Mouse (Mus musculus) myocyte (in vitro differentiated cells): ENCODE measurements at regions not wholly inside any gene's neighbourhood (a gene's known extent, or its start where the extent isn't known, plus 50 kb on each side); places are given as distances from the start of the nearest gene placed in this dataset.

Experiments
- H3K27me3 ChIP-seq: one replicate; pipeline ENCODE4 v1.6.1; 2011; ENCODE audit not compliant: control insufficient read depth, insufficient read depth, insufficient read length
- H3K36me3 ChIP-seq: one replicate; pipeline ENCODE4 v1.6.1; 2011; ENCODE audit not compliant: control insufficient read depth, insufficient read depth
- H3K4me2 ChIP-seq: one replicate; pipeline ENCODE4 v1.6.1; 2011; ENCODE audit warnings: low read depth, control low read depth
- H3K4me3 ChIP-seq: one replicate; pipeline ENCODE4 v1.5.1; 2011; ENCODE audit warnings: mild to moderate bottlenecking, control low read depth, moderate library complexity
- H3K79me2 ChIP-seq: one replicate; pipeline ENCODE4 v1.6.1; 2011; ENCODE audit not compliant: control insufficient read depth, insufficient read depth
- H3ac ChIP-seq: one replicate; pipeline ENCODE4 v1.6.1; 2011; ENCODE audit not compliant: control insufficient read depth, insufficient read length
- CEBPB ChIP-seq: IDR thresholded peaks from 2 replicates; pipeline ENCODE4 v1.6.1; 2011; ENCODE audit warnings: mild to moderate bottlenecking, moderate library complexity; ENCODE audit not compliant: poor library complexity, insufficient read depth, severe bottlenecking
- E2F4 ChIP-seq: IDR thresholded peaks from one replicate; pipeline ENCODE4 v1.6.1; 2011; ENCODE audit warnings: mild to moderate bottlenecking, control low read depth, moderate library complexity; ENCODE audit not compliant: insufficient read depth
- MAX ChIP-seq: IDR thresholded peaks from one replicate; pipeline ENCODE4 v1.6.1; 2011; ENCODE audit warnings: low read depth, mild to moderate bottlenecking, control low read depth
- MYOD1 ChIP-seq, 3 experiments: IDR thresholded peaks; one replicate each; pipeline ENCODE4 v1.6.1; 2011; ENCODE audit warnings: control low read depth in 2 of 3, low read depth in 2 of 3, mild to moderate bottlenecking in 2 of 3, moderate library complexity in 1 of 3; ENCODE audit not compliant: insufficient read length in 2 of 3, control insufficient read depth in 1 of 3
- MYOG ChIP-seq, 3 experiments: IDR thresholded peaks; one replicate each; pipeline ENCODE4 v1.6.1; 2011; ENCODE audit warnings: control low read depth in 2 of 3, low read depth in 2 of 3, mild to moderate bottlenecking in 2 of 3; ENCODE audit not compliant: insufficient read length in 2 of 3, control insufficient read depth in 1 of 3, insufficient read depth in 1 of 3
- POLR2A ChIP-seq: IDR thresholded peaks from one replicate; pipeline ENCODE4 v1.6.1; 2011; ENCODE audit warnings: low read depth, mild to moderate bottlenecking, control low read depth, moderate library complexity; ENCODE audit not compliant: insufficient read length
- POLR2AphosphoS2 ChIP-seq: IDR thresholded peaks from one replicate; pipeline ENCODE4 v1.6.1; 2011; ENCODE audit warnings: low read depth, control low read depth; ENCODE audit not compliant: insufficient read length
- REST ChIP-seq: IDR thresholded peaks from one replicate; pipeline ENCODE4 v1.6.1; 2011; ENCODE audit warnings: mild to moderate bottlenecking, control low read depth, moderate library complexity; ENCODE audit not compliant: insufficient read depth, insufficient read length
- SRF ChIP-seq: IDR thresholded peaks from one replicate; pipeline ENCODE4 v1.6.1; 2011; ENCODE audit warnings: low read depth; ENCODE audit not compliant: control insufficient read depth, insufficient read length
- TCF12 ChIP-seq: IDR thresholded peaks from one replicate; pipeline ENCODE4 v1.6.1; 2011; ENCODE audit warnings: mild to moderate bottlenecking, control low read depth; ENCODE audit not compliant: poor library complexity, insufficient read depth, severe bottlenecking
- TCF3 ChIP-seq: IDR thresholded peaks from one replicate; pipeline ENCODE4 v1.6.1; 2011; ENCODE audit warnings: low read depth, control low read depth; ENCODE audit not compliant: insufficient read length
- USF1 ChIP-seq: IDR thresholded peaks from one replicate; pipeline ENCODE4 v1.6.1; 2011; ENCODE audit warnings: low read depth, mild to moderate bottlenecking, control low read depth, moderate library complexity

DNA sequence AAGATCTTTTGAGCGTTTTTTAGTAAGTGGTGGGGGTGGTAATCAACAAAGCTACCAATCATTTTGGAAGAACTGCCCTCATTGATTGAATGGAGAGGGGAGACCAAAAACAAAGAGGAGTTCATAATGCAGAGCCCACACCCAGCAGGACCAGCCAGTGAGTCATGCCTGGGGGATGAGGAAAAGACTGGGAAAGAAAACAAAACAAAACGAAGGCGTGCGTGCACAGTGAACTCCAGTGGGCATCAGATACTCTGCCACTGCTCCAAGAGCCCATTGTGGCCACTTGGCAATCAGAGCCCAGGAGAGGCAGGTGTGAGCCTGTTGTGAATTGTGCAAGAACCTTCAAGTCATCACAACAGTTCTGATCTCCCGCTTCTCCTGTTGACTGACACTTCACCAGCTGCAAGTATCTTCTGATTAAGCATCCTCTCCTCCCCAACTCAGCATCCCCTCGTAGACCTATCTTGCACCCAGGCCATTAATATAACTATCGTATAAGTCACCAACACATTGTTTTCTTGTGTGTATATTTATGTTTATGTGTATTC is 351.1 kb upstream of the Trib2 start:
- peak overlapping the region; percentile 49 for H3K4me2 ChIP-seq
- no peak overlapping the region for H3K4me3 ChIP-seq
- H3K36me3 ChIP-seq = no peaks in the 10 kb centered on the region
- TF ChIP-seq MYOD1 (IDR thresholded peaks at IDR 0.05; ENCODE audit: control insufficient read depth in 1 of 3, insufficient read length in 2 of 3, low read depth in 2 of 3) = peak in 1 of 3 experiments; percentile 13
- TF ChIP-seq CEBPB = no peak
- H3ac ChIP-seq = no peak overlapping the region
- no peaks in the 10 kb centered on the region for H3K79me2 ChIP-seq
- no peaks in the 10 kb centered on the region for H3K27me3 ChIP-seq

DNA sequence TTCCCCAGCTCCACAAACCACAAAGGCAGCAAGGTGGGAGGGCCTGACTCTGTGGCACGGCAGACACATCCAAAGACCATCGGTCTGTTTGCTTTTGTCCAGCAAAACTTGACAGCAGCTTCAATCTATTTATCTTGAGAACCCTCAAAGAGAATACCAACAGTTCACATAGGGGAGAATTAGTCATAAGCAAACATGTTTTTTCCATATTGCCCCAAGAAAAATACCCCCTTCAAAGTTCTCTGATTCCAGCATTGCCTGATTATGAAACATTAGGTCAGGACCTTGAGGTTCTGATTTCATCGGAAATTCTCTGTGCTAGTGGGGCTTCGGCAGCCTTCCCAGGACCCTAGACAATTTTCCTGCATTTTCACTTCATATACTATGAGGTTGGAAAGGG is 348.4 kb upstream of the Trib2 start:
- no peak overlapping the region for H3K4me2 ChIP-seq
- no peak overlapping the region for H3K4me3 ChIP-seq
- TF ChIP-seq CEBPB = no peak
- H3K27me3 ChIP-seq = no peaks in the 10 kb centered on the region
- no peak overlapping the region for H3ac ChIP-seq
- no peaks in the 10 kb centered on the region for H3K79me2 ChIP-seq
- H3K36me3 ChIP-seq = no peaks in the 10 kb centered on the region

DNA sequence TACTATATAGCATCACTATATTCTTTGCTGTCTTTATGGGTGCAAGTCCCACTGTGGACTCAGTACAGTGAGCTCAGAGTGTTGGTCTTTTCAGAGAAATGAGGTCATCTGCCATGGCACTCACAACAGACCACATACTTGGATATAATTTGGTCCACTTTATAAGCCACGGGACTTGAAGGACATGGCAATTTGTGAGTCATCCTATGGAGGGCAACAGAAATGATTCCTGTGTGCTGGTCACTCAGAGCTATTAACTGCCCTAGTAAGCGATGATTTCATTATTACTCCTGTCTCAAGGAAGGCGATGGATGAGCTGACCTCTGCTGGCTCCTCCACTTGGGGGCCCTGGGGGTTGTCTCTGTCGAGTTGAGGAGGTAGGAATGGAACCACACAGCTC is 345.2 kb upstream of the Trib2 start:
- Histone ChIP-seq H3K4me3 (no peak overlapping the region), H3K79me2 (no peaks in the 10 kb centered on the region), H3K27me3 (no peaks in the 10 kb centered on the region), H3ac (no peak overlapping the region), H3K4me2 (no peak overlapping the region), H3K36me3 (no peaks in the 10 kb centered on the region)
- TF ChIP-seq POLR2AphosphoS2 = no peak
- no peak for TF ChIP-seq E2F4
- TF ChIP-seq SRF = no peak
- no peak for TF ChIP-seq POLR2A
- TF ChIP-seq USF1 = no peak
- TF ChIP-seq MYOG (IDR thresholded peaks at IDR 0.05; ENCODE audit: control insufficient read depth in 1 of 3, insufficient read depth in 1 of 3, insufficient read length in 2 of 3, low read depth in 2 of 3) = no peak
- no peak for TF ChIP-seq MYOD1 (IDR thresholded peaks at IDR 0.05; ENCODE audit: control insufficient read depth in 1 of 3, insufficient read length in 2 of 3, low read depth in 2 of 3)
- no peak for TF ChIP-seq REST
- TF ChIP-seq TCF12 = no peak
- TF ChIP-seq TCF3 = no peak
- no peak for TF ChIP-seq CEBPB
- TF ChIP-seq MAX = no peak

DNA sequence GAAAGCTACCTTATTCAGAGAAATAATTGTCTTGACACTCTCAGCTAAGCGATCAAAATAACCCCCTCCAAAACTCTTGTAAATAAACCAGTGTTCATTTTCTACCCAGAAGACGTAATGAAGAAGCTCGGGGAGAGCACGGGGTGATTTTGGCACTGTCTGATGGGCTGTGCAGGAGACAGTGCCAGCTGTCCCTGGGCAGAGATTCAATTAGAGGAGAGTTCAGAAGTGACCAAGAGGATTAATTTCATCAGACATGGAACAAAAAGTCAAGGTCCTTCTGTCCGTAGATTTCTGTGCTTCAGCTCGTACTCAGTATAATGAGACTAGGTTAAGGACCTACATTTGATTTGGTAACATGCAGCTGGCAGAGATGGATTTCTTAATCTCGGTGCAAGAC is 341.2 kb upstream of the Trib2 start:
- Histone ChIP-seq H3K27me3 (no peaks in the 10 kb centered on the region), H3K79me2 (no peaks in the 10 kb centered on the region), H3K36me3 (no peaks in the 10 kb centered on the region), H3K4me2 (no peak overlapping the region), H3ac (no peak overlapping the region), H3K4me3 (no peak overlapping the region)
- TF ChIP-seq TCF3 = no peak
- no peak for TF ChIP-seq TCF12
- no peak for TF ChIP-seq SRF
- TF ChIP-seq CEBPB = no peak
- no peak for TF ChIP-seq REST
- TF ChIP-seq MYOD1 (IDR thresholded peaks at IDR 0.05; ENCODE audit: control insufficient read depth in 1 of 3, insufficient read length in 2 of 3, low read depth in 2 of 3) = no peak
- TF ChIP-seq E2F4 = no peak
- TF ChIP-seq USF1 = no peak
- no peak for TF ChIP-seq MAX
- no peak for TF ChIP-seq MYOG (IDR thresholded peaks at IDR 0.05; ENCODE audit: control insufficient read depth in 1 of 3, insufficient read depth in 1 of 3, insufficient read length in 2 of 3, low read depth in 2 of 3)
- TF ChIP-seq POLR2AphosphoS2 = no peak
- TF ChIP-seq POLR2A = no peak

DNA sequence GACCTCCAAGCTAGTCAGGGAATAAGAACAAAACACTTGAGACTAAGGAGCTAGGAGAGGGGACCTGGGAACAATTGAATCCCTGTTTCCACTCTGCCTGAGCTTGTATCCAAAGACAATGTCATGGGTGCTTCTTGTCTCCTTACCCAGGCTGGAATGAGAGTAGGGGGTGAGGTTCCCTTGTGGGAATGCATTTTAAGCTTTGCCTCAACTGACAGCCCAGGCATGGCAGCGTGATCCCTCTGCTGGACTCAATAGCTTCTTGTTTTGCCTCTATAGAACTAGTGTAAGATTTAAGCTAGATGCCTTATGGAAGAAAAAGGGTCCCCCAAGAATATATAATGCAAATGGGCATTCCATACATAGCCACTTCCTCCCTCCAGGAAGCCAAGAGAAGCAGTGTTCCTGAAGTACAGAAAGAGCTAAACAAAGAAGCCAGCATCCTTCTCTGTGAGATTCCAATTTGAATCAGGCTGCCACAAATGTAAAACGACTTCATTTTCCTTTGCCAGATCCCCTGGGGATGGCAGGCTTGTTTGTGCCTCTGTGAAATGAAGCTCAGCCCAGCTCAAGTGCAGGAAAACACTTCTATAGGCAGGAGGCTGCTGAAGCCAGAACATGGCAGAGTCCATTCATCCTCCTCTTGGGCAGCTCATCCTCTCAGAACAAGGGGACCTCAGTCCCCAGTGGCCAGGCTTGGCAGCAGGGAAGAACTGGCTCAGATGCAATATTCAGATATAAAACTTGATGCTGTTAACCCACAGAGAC is 339.3 kb upstream of the Trib2 start:
- no peaks in the 10 kb centered on the region for H3K27me3 ChIP-seq
- H3ac ChIP-seq = no peak overlapping the region
- no peaks in the 10 kb centered on the region for H3K36me3 ChIP-seq
- TF ChIP-seq CEBPB (no peak), MYOD1 (IDR thresholded peaks at IDR 0.05; ENCODE audit: control insufficient read depth in 1 of 3, insufficient read length in 2 of 3, low read depth in 2 of 3) (no peak), SRF (no peak), TCF3 (no peak), USF1 (no peak), E2F4 (no peak), REST (no peak), POLR2A (no peak), TCF12 (no peak), MYOG (IDR thresholded peaks at IDR 0.05; ENCODE audit: control insufficient read depth in 1 of 3, insufficient read depth in 1 of 3, insufficient read length in 2 of 3, low read depth in 2 of 3) (no peak), POLR2AphosphoS2 (no peak), MAX (no peak)
- H3K79me2 ChIP-seq = no peaks in the 10 kb centered on the region
- no peak overlapping the region for H3K4me2 ChIP-seq
- H3K4me3 ChIP-seq = no peak overlapping the region

DNA sequence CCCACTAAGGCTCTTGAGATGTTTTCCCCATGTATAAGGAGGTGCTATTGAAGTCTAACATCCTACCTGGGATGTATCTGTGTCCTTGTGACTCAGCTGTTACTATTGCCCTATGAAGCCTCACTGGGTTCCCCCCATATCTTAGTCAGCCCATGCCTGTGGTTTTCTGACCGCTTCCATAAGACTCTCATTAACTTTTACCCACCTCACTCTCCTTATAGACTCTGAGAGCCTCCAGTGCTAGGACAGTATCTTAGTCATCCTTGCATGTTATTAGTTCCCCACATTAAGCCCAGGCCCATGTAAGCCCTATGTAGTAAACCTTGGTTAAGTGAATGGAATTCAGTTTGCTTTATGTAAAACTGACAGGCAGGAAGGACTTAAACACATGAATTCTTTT is 337.5 kb upstream of the Trib2 start:
- no peak overlapping the region for H3K4me3 ChIP-seq
- no peak overlapping the region for H3ac ChIP-seq
- H3K36me3 ChIP-seq = no peaks in the 10 kb centered on the region
- H3K79me2 ChIP-seq = no peaks in the 10 kb centered on the region
- no peak overlapping the region for H3K4me2 ChIP-seq
- TF ChIP-seq MYOD1 (IDR thresholded peaks at IDR 0.05; ENCODE audit: control insufficient read depth in 1 of 3, insufficient read length in 2 of 3, low read depth in 2 of 3) (no peak), E2F4 (no peak), CEBPB (no peak), MYOG (IDR thresholded peaks at IDR 0.05; ENCODE audit: control insufficient read depth in 1 of 3, insufficient read depth in 1 of 3, insufficient read length in 2 of 3, low read depth in 2 of 3) (no peak), USF1 (no peak), MAX (no peak), POLR2AphosphoS2 (no peak), POLR2A (no peak), REST (no peak), TCF3 (no peak)
- H3K27me3 ChIP-seq = no peaks in the 10 kb centered on the region
